Mouse (Mus musculus): ENCODE measurements around the gene Trio. TPM values are rescaled to one million over a fixed set of nuclear protein-coding genes. Genes with fewer than 3 reads are reported as not detected.

The Trio gene
- polyA plus RNA-seq, 1 experiment from 2014 or later: 60.8 TPM

DNA sequence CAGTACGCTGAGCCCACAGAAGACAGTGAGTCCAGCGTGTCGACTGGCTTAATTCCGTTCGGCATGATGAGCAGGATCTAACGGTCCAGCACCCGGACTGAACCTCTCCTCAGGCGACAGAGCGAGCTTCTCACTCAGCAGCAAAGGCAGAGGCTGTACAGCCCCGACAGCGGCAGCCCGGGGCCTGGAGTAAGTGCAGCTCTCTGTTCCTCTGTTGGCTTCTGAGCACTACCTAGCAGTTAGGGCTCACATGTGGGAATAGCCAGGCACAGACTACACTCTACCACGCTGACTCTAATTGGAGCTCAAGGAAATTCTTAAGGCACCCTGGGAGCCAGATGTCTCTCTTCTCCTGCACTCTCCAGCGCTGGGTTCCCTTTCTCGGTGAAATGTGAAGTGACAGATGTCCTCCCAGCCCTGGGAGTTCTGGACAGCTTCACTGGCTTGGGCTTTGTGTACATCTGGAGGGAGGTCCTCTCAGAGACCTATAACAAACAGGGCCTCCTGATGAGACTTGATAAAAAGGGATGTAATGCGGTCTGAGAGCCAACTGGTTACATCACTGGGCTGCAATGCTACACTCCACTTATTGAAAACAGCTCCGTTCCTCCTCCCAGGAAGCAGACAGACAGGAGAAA is 237.4 kb downstream of the Trio start:
- H3K36me3 ChIP-seq (ENCODE audit: control insufficient read depth, insufficient read depth, low read length): no peaks in the 10 kb centered on the region
- H3K4me1 ChIP-seq (ENCODE audit: control insufficient read depth, insufficient read depth, low read length): peaks cover 73% of the 10 kb centered on the region
- H3K4me2 ChIP-seq (ENCODE audit: low read depth, low read length): peak overlapping the region; percentile 65
- no peaks in the 10 kb centered on the region for H3K9me3 ChIP-seq (ENCODE audit: control insufficient read depth, low read length)
- no peaks in the 10 kb centered on the region for H3K27me3 ChIP-seq (replicated peaks; ENCODE audit: control insufficient read depth, insufficient read depth, low read length)
- H3K9ac ChIP-seq (ENCODE audit: low read depth, low read length): peak overlapping the region; percentile 75
- ATAC-seq (ENCODE audit: low read depth) (peak; percentile 86), DNase-seq (ENCODE audit: low spot score) (peak; percentile 96)
- peak overlapping the region; percentile 97 for H3K27ac ChIP-seq (replicated peaks; ENCODE audit: low read depth, low read length)
- H3K4me3 ChIP-seq (ENCODE audit: low read depth, low read length): peak overlapping the region; percentile 54
- WGBS: 15% methylated on average over 17 of the region's 17 CpGs

DNA sequence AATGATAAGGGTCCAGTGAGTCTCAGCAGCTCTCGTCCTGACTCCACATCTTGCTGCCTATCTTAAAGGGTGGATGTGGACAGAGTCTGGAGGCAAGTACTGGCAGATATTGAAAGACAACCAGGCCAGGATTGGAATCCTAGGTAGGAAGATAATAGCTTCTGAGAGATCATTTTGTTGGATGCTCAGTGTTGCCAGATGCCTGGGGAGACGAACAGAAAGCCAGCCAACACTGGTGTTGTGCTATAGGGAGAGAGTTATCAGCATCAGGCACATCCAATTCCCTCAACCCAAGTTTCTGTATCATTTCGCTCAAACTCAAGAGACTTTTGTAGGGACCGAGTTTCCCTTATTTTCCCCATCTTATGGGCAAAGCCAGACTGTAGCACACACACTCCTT is 238.5 kb downstream of the Trio start:
- peak overlapping the region; percentile 97 for H3K27ac ChIP-seq (replicated peaks; ENCODE audit: low read depth, low read length)
- no peaks in the 10 kb centered on the region for H3K36me3 ChIP-seq (ENCODE audit: control insufficient read depth, insufficient read depth, low read length)
- DNase-seq (ENCODE audit: low spot score) (no peak), ATAC-seq (ENCODE audit: low read depth) (no peak)
- H3K4me3 ChIP-seq (ENCODE audit: low read depth, low read length): peak overlapping the region; percentile 54
- peaks cover 73% of the 10 kb centered on the region for H3K4me1 ChIP-seq (ENCODE audit: control insufficient read depth, insufficient read depth, low read length)
- peak overlapping the region; percentile 65 for H3K4me2 ChIP-seq (ENCODE audit: low read depth, low read length)
- H3K9me3 ChIP-seq (ENCODE audit: control insufficient read depth, low read length): no peaks in the 10 kb centered on the region
- no peaks in the 10 kb centered on the region for H3K27me3 ChIP-seq (replicated peaks; ENCODE audit: control insufficient read depth, insufficient read depth, low read length)
- peak overlapping the region; percentile 75 for H3K9ac ChIP-seq (ENCODE audit: low read depth, low read length)
- 47% methylated on average over 4 of the region's 4 CpGs for WGBS

DNA sequence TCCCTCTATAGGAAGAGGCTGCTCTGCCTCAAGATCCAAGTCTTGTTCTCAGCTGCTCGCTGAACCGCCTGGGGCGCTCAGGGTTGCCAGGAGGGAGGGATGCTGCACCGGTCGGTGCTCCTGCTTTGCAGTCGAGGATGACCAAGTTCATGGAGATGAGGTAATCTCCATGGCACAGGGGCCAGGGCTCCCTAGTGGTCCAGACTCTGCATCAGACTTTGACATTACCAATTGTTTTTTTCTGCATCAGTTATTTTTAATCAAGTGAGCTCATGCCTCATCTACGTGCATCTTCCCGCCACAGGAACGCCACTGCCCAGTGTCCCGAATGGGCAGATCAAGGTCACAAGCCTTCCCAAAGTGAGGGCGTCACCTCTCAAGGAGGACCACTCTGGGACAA is 239.2 kb downstream of the Trio start:
- no peaks in the 10 kb centered on the region for H3K27me3 ChIP-seq (replicated peaks; ENCODE audit: control insufficient read depth, insufficient read depth, low read length)
- H3K9me3 ChIP-seq (ENCODE audit: control insufficient read depth, low read length): no peaks in the 10 kb centered on the region
- 40% methylated on average over 11 of the region's 11 CpGs for WGBS
- DNase-seq (ENCODE audit: low spot score) (peak; percentile 56), ATAC-seq (ENCODE audit: low read depth) (no peak)
- H3K4me2 ChIP-seq (ENCODE audit: low read depth, low read length): peak overlapping the region; percentile 65
- peaks cover 76% of the 10 kb centered on the region for H3K4me1 ChIP-seq (ENCODE audit: control insufficient read depth, insufficient read depth, low read length)
- peak overlapping the region; percentile 97 for H3K27ac ChIP-seq (replicated peaks; ENCODE audit: low read depth, low read length)
- H3K9ac ChIP-seq (ENCODE audit: low read depth, low read length): peak overlapping the region; percentile 75
- H3K36me3 ChIP-seq (ENCODE audit: control insufficient read depth, insufficient read depth, low read length): peaks cover 5% of the 10 kb centered on the region; the same call in 1 of the 2 replicates
- H3K4me3 ChIP-seq (ENCODE audit: low read depth, low read length): peak overlapping the region; percentile 54

DNA sequence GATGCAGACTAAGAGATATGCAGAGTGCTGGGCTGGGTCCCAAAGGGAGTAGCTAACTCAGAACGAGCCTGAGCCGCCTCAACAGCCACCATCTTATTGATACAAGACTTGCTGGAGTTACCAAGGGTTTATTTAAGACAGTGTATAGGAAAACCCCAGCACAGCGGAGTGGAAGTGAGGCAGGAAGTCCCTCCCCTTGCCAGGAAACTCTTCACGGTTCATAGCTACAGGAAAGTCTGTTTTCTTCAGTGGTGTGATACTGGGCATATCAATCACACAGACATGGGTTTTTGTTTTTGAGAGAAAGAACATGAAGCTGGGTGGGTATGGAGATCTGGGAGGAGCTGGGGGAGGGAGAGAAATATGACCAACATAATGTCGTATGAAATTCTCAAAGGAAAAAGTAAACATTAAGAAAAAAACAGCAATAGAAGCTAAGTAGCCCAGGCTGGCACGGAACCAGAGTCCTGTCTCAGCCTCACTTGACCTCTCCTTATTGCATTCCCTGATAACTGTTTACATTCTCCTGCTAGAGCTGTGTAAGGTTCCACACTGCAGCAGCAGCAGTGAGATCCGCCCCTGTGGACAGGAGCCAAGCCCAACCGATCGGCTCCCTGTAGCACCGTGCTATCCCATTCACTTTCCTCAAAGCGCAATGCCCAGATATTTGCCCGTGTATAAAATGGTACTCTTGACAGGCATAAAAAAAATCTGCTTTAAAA is 240.2 kb downstream of the Trio start:
- Histone ChIP-seq H3K9ac (ENCODE audit: low read depth, low read length) (peak overlapping the region; percentile 75), H3K36me3 (ENCODE audit: control insufficient read depth, insufficient read depth, low read length) (peaks cover 5% of the 10 kb centered on the region; the same call in 1 of the 2 replicates), H3K27ac (replicated peaks; ENCODE audit: low read depth, low read length) (peak overlapping the region; percentile 97), H3K9me3 (ENCODE audit: control insufficient read depth, low read length) (no peaks in the 10 kb centered on the region), H3K4me2 (ENCODE audit: low read depth, low read length) (peak overlapping the region; percentile 65), H3K4me1 (ENCODE audit: control insufficient read depth, insufficient read depth, low read length) (peaks cover 82% of the 10 kb centered on the region), H3K4me3 (ENCODE audit: low read depth, low read length) (peak overlapping the region; percentile 54), H3K27me3 (replicated peaks; ENCODE audit: control insufficient read depth, insufficient read depth, low read length) (no peaks in the 10 kb centered on the region)
- DNase-seq (ENCODE audit: low spot score): peak; percentile 88
- WGBS: 24% methylated on average over 12 of the region's 12 CpGs
- ATAC-seq (ENCODE audit: low read depth): no peak

DNA sequence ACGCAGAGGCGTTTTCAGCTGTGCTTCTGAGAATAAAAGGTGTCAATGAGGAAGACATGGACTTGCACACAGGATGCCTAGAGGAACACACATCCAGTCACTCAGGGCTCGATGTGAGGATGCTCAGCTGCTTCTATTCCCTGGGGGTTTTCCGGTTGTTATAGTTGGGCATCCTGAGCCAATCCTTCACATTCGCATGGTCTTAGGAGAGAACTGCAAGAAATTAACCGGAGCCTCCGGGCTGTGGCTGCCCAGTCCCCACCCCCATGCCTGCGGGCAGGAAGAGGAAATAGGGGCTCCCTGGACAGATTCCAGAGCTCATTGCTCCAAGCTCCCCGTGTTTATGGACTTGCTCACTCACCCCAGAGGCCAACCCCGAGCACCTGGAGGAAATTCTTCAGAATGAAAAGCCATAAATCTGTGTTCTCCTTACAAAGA is 241.5 kb downstream of the Trio start:
- ATAC-seq (ENCODE audit: low read depth): no peak
- H3K4me3 ChIP-seq (ENCODE audit: low read depth, low read length): peak overlapping the region; percentile 54
- 16% methylated on average over 10 of the region's 10 CpGs for WGBS
- peak overlapping the region; percentile 61 for H3K9ac ChIP-seq (ENCODE audit: low read depth, low read length)
- peak overlapping the region; percentile 97 for H3K27ac ChIP-seq (replicated peaks; ENCODE audit: low read depth, low read length)
- no peaks in the 10 kb centered on the region for H3K27me3 ChIP-seq (replicated peaks; ENCODE audit: control insufficient read depth, insufficient read depth, low read length)
- H3K4me2 ChIP-seq (ENCODE audit: low read depth, low read length): peak overlapping the region; percentile 65
- peaks cover 5% of the 10 kb centered on the region; the same call in 1 of the 2 replicates for H3K36me3 ChIP-seq (ENCODE audit: control insufficient read depth, insufficient read depth, low read length)
- no peaks in the 10 kb centered on the region for H3K9me3 ChIP-seq (ENCODE audit: control insufficient read depth, low read length)
- peak; percentile 80 for DNase-seq (ENCODE audit: low spot score)
- H3K4me1 ChIP-seq (ENCODE audit: control insufficient read depth, insufficient read depth, low read length): peaks cover 84% of the 10 kb centered on the region

DNA sequence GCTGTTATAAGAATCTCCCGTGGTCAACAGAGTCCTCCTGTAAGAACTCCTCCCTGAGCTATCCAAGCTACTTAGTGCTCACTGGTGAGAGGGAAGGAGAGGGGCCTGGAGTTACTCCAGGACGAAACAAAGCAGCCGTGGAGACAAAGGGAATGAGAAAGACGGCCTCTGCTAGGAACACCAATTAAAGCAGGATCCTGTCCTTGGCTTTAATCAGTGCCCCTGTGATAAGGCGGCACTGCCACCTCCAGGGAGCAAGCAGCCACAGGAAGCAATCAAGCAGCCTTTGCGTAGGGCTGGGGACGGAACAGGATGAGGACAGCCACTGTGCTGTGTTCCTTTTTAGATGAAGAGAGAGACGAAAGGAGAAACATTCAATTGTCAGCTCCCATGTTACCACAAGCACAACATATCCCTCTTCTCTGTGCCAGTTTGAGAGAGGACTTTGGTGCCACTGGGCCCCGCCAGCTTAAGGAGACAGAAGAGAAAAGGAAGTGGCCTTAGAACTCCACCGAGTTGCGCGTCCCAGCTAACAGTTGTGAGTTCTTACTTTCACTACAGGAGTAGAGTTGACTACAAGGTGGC is 242.0 kb downstream of the Trio start:
- Histone ChIP-seq H3K9me3 (ENCODE audit: control insufficient read depth, low read length) (no peaks in the 10 kb centered on the region), H3K27ac (replicated peaks; ENCODE audit: low read depth, low read length) (peak overlapping the region; percentile 97), H3K27me3 (replicated peaks; ENCODE audit: control insufficient read depth, insufficient read depth, low read length) (no peaks in the 10 kb centered on the region), H3K4me1 (ENCODE audit: control insufficient read depth, insufficient read depth, low read length) (peaks cover 87% of the 10 kb centered on the region), H3K4me2 (ENCODE audit: low read depth, low read length) (peak overlapping the region; percentile 65), H3K4me3 (ENCODE audit: low read depth, low read length) (peak overlapping the region; percentile 54), H3K36me3 (ENCODE audit: control insufficient read depth, insufficient read depth, low read length) (peaks cover 5% of the 10 kb centered on the region; the same call in 1 of the 2 replicates), H3K9ac (ENCODE audit: low read depth, low read length) (peak overlapping the region; percentile 61)
- peak; percentile 63 for DNase-seq (ENCODE audit: low spot score)
- WGBS: 23% methylated on average over 12 of the region's 12 CpGs
- no peak for ATAC-seq (ENCODE audit: low read depth)

DNA sequence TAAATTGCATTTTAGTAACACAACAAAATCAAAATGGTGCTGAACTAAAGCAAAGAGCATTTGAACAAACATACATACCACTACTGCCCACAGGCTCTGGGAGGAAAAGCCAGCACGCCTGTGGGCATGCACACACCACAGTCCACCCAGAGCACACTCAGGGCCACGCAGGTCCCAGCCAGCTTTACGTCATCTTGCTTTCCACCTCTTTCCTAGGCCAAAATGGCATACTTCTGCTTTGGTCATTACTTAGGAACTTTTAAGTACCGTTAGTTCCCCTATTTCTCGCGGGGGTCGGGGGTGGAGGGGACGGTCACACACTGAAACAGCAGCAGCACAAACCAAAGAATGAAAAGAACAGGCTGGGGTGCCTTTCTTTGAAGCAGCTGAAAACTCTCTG is 242.6 kb downstream of the Trio start:
- Histone ChIP-seq H3K9me3 (ENCODE audit: control insufficient read depth, low read length) (no peaks in the 10 kb centered on the region), H3K4me1 (ENCODE audit: control insufficient read depth, insufficient read depth, low read length) (peaks cover 89% of the 10 kb centered on the region), H3K27me3 (replicated peaks; ENCODE audit: control insufficient read depth, insufficient read depth, low read length) (no peaks in the 10 kb centered on the region), H3K27ac (replicated peaks; ENCODE audit: low read depth, low read length) (peak overlapping the region; percentile 97), H3K9ac (ENCODE audit: low read depth, low read length) (peak overlapping the region; percentile 61), H3K4me2 (ENCODE audit: low read depth, low read length) (peak overlapping the region; percentile 65), H3K36me3 (ENCODE audit: control insufficient read depth, insufficient read depth, low read length) (peaks cover 5% of the 10 kb centered on the region; the same call in 1 of the 2 replicates), H3K4me3 (ENCODE audit: low read depth, low read length) (peak overlapping the region; percentile 54)
- DNase-seq (ENCODE audit: low spot score) (peak; percentile 57), ATAC-seq (ENCODE audit: low read depth) (no peak)
- WGBS: 27% methylated on average over 8 of the region's 8 CpGs

DNA sequence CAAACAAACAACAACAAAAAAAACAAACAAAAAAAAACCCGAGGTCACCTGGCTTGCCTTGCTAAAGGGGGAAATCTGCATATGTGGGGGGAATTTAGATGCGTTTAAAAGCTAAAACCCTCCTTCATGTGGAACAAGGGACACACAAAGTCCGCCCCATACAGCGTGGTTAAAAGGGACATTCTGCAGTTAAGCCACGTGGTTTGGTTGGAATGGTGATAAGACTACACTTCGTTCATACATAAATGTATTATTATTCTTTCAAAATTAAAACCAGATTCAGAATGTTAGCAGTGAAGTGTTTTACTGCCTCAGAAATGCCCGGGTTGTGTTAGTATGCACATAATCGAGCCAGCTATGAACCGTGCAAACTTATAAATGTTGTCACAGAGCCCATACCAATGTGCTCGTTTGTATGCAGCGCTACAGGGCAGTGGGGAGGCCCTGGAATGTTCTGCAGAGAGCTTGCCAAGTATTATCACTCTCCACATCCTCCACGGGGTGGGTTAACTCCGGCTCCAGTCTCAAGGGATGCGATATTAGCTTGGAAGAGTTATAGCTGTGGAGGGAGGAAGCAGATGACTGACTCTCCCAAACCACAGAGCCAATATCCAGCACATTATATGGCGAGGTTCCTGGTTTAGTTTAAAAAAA is 243.1 kb downstream of the Trio start:
- H3K36me3 ChIP-seq (ENCODE audit: control insufficient read depth, insufficient read depth, low read length): peaks cover 5% of the 10 kb centered on the region; the same call in 1 of the 2 replicates
- H3K9ac ChIP-seq (ENCODE audit: low read depth, low read length): peak overlapping the region; percentile 12; the same call in 1 of the 2 replicates
- peak overlapping the region; percentile 65 for H3K4me2 ChIP-seq (ENCODE audit: low read depth, low read length)
- H3K27ac ChIP-seq (replicated peaks; ENCODE audit: low read depth, low read length): peak overlapping the region; percentile 97
- no peak overlapping the region; the same call in 1 of the 2 replicates for H3K4me3 ChIP-seq (ENCODE audit: low read depth, low read length)
- DNase-seq (ENCODE audit: low spot score) (peak; percentile 97), ATAC-seq (ENCODE audit: low read depth) (peak; percentile 74)
- peaks cover 94% of the 10 kb centered on the region for H3K4me1 ChIP-seq (ENCODE audit: control insufficient read depth, insufficient read depth, low read length)
- WGBS: 21% methylated on average over 15 of the region's 15 CpGs
- H3K27me3 ChIP-seq (replicated peaks; ENCODE audit: control insufficient read depth, insufficient read depth, low read length): no peaks in the 10 kb centered on the region
- no peaks in the 10 kb centered on the region for H3K9me3 ChIP-seq (ENCODE audit: control insufficient read depth, low read length)

All from embryonic facial prominence, embryonic 14.5 days (tissue).